Mouse (Mus musculus) erythroblast, embryonic 14.5 days (primary cell): ENCODE measurements around the gene Nucks1.

ENCODE experiments used
- GATA1 ChIP-seq: IDR thresholded peaks from 2 replicates; pipeline ENCODE4 v1.6.1; 2012; ENCODE audit warnings: low read length, inconsistent platforms, mixed read lengths
- TAL1 ChIP-seq: IDR thresholded peaks from 3 replicates; pipeline ENCODE4 v1.6.1; 2012; ENCODE audit warnings: low read length, inconsistent platforms, mixed read lengths

- TF ChIP-seq GATA1 (no peak), TAL1 (no peak; the same call in 2 of the 3 replicates)
These were observed 7.7 kb upstream of the Nucks1 start for GRCm38 (mm10) chr1:131902679-131903078.
